Mouse (Mus musculus): Measurements from ENCODE around the gene Zfand3. TPM values are rescaled to one million over a fixed set of nuclear protein-coding genes. Genes with fewer than 3 reads are reported as not detected.

Gene Zfand3
- polyA plus RNA-seq, 1 experiment from 2014 or later: 40.2 TPM

DNA sequence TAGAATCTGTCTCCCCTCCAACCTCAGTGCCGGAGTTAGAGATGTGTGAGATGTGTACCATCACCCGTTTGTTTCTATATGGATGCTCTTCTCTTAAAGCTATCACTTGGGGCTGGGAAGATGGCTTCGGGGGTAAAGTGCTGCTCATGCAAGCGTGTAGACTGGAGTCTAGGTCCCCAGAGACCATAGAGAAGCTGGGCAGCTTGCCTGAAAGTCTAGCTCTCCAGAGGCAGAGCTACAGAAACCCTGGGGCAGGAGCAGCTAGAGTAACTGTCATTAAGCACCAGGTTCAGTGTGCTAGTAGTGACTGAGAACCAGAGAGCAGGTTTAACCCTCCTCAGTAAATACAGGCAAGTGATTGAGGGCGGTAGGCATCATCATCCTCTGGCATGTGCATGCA lies 51.7 kb downstream of the Zfand3 start:
- Histone ChIP-seq H3K27me3 (replicated peaks; ENCODE audit: control insufficient read depth, insufficient read depth, low read length) (no peaks in the 10 kb centered on the region), H3K27ac (ENCODE audit: low read length) (no peak overlapping the region), H3K4me3 (ENCODE audit: low read length) (no peak overlapping the region), H3K9me3 (ENCODE audit: control insufficient read depth, low read length) (no peaks in the 10 kb centered on the region), H3K36me3 (ENCODE audit: control insufficient read depth, insufficient read depth, low read length) (no peaks in the 10 kb centered on the region), H3K4me1 (ENCODE audit: control insufficient read depth, insufficient read depth, low read length) (peaks cover 23% of the 10 kb centered on the region), H3K9ac (ENCODE audit: low read depth, low read length) (no peak overlapping the region), H3K4me2 (ENCODE audit: low read depth, low read length) (no peak overlapping the region)
- WGBS: 86% methylated on average over 5 of the region's 5 CpGs
- no peak for ATAC-seq

DNA sequence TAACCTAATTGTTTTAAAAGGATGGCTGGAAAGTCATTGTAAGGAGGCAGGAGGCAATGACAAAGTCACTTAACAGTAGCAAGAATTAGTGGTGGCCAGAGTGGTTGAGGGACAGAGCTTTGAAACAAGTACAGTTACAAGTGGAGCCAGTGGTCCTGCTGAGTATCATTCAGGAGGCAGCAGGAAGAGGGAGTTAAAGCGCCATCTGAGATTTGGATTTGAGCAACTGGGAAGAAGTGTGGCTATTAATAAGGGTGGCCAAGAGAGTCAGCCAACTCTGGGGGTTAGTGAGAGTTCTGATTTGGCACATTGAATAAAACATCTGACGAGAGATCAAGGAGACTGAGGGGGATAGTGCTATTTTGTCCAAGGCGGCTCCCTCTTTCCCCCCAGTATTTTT lies 54.1 kb downstream of the Zfand3 start:
- WGBS: 78% methylated on average over 3 of the region's 3 CpGs
- Histone ChIP-seq H3K27ac (ENCODE audit: low read length) (no peak overlapping the region), H3K4me1 (ENCODE audit: control insufficient read depth, insufficient read depth, low read length) (peaks cover 34% of the 10 kb centered on the region), H3K27me3 (replicated peaks; ENCODE audit: control insufficient read depth, insufficient read depth, low read length) (no peaks in the 10 kb centered on the region), H3K4me3 (ENCODE audit: low read length) (no peak overlapping the region), H3K9ac (ENCODE audit: low read depth, low read length) (no peak overlapping the region), H3K4me2 (ENCODE audit: low read depth, low read length) (no peak overlapping the region), H3K36me3 (ENCODE audit: control insufficient read depth, insufficient read depth, low read length) (no peaks in the 10 kb centered on the region), H3K9me3 (ENCODE audit: control insufficient read depth, low read length) (no peaks in the 10 kb centered on the region)
- no peak for ATAC-seq

DNA sequence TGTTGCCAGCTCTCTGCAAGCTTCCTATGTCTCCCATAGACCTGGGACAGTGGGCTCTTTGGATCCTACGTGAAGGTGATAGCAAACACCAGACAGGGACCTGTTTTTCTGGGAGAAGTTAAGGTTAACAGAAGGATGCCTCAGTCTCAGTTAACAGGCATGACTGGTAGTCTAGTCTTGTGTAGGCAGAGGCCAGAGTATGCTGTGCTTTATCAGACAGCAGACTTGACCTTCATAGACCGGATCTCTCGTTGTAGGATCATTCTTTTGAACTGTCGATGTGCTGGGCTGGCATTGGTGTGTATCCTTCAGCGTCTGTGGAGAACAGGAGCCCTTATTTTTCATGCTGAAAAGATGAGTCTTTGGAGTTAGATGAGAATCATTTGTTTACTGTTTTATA lies 54.5 kb downstream of the Zfand3 start:
- Histone ChIP-seq H3K27me3 (replicated peaks; ENCODE audit: control insufficient read depth, insufficient read depth, low read length) (no peaks in the 10 kb centered on the region), H3K9ac (ENCODE audit: low read depth, low read length) (no peak overlapping the region), H3K4me2 (ENCODE audit: low read depth, low read length) (no peak overlapping the region), H3K9me3 (ENCODE audit: control insufficient read depth, low read length) (no peaks in the 10 kb centered on the region), H3K27ac (ENCODE audit: low read length) (no peak overlapping the region), H3K4me3 (ENCODE audit: low read length) (no peak overlapping the region), H3K4me1 (ENCODE audit: control insufficient read depth, insufficient read depth, low read length) (peaks cover 36% of the 10 kb centered on the region), H3K36me3 (ENCODE audit: control insufficient read depth, insufficient read depth, low read length) (no peaks in the 10 kb centered on the region)
- WGBS: 65% methylated on average over 5 of the region's 5 CpGs
- ATAC-seq: no peak

DNA sequence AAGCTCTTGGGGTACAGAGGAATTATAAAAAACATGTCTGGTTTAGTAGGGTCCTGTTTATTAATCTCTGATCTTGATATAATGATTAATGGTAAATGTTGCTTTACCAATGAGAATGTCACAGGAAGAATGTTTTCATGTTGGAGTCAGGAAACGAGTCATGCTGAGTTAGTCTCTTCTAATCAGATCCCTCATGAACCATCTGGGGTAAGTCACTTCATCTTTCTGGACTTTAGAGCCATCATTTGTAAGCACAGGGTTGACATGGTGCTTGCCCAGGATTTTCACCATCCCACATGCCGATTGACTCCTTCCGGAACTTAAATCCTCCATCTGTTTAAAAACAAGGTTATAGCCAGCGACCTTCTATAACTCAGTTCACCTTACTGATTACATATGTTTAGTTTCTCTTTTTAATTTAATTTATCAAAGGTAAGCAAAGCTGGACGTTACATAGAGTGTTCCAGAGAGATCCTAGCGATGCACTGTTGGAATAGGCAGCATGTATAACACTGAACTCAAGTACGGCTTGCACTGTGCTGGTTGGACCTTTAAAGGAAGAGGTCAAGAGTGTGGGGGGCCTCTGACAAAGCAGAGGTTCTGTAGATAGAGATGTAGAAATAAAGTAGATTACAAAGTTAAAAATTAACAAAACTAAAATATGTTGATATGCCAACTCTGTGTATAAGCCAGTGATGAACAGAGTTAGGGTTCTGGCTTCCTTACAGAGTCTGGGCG lies 56.7 kb downstream of the Zfand3 start:
- peak overlapping the region; percentile 14; the same call in 1 of the 2 replicates for H3K4me2 ChIP-seq (ENCODE audit: low read depth, low read length)

DNA sequence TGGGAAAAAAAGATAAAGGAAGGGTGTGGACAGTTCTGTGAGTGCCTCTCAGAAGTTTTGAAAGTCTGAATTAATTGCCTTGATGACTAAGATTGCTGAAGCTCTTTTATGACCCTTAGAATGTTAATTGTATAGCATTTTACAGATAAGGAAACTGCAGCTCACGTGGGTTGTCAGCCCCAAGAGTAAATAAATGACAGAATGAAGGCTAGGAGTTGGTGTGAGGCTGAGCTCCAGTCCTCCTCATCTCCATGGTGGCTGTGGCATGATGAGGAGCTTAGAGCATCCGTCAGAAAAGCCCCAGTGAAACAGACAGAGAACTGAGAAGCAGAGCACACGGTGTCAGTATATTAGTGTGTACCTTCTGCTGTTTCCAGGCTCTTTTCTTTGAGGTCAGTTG lies 59.3 kb downstream of the Zfand3 start:
- Histone ChIP-seq H3K9me3 (ENCODE audit: control insufficient read depth, low read length) (no peaks in the 10 kb centered on the region), H3K9ac (ENCODE audit: low read depth, low read length) (no peak overlapping the region), H3K4me3 (ENCODE audit: low read length) (no peak overlapping the region), H3K4me1 (ENCODE audit: control insufficient read depth, insufficient read depth, low read length) (peaks cover 28% of the 10 kb centered on the region), H3K27me3 (replicated peaks; ENCODE audit: control insufficient read depth, insufficient read depth, low read length) (no peaks in the 10 kb centered on the region), H3K4me2 (ENCODE audit: low read depth, low read length) (no peak overlapping the region), H3K27ac (ENCODE audit: low read length) (no peak overlapping the region), H3K36me3 (ENCODE audit: control insufficient read depth, insufficient read depth, low read length) (no peaks in the 10 kb centered on the region)
- WGBS: 25% methylated on average over 3 of the region's 3 CpGs
- peak; percentile 77 for ATAC-seq

More for the DNA sequence above, 56.7 kb downstream of the Zfand3 start:
- Histone ChIP-seq H3K9ac (ENCODE audit: low read depth, low read length) (no peak overlapping the region), H3K4me1 (ENCODE audit: control insufficient read depth, insufficient read depth, low read length) (peaks cover 36% of the 10 kb centered on the region), H3K27me3 (replicated peaks; ENCODE audit: control insufficient read depth, insufficient read depth, low read length) (no peaks in the 10 kb centered on the region), H3K36me3 (ENCODE audit: control insufficient read depth, insufficient read depth, low read length) (no peaks in the 10 kb centered on the region), H3K9me3 (ENCODE audit: control insufficient read depth, low read length) (no peaks in the 10 kb centered on the region), H3K4me3 (ENCODE audit: low read length) (no peak overlapping the region), H3K27ac (ENCODE audit: low read length) (peak overlapping the region; percentile 52)
- peak; percentile 90 for ATAC-seq
- WGBS: 47% methylated on average over 8 of the region's 8 CpGs

DNA sequence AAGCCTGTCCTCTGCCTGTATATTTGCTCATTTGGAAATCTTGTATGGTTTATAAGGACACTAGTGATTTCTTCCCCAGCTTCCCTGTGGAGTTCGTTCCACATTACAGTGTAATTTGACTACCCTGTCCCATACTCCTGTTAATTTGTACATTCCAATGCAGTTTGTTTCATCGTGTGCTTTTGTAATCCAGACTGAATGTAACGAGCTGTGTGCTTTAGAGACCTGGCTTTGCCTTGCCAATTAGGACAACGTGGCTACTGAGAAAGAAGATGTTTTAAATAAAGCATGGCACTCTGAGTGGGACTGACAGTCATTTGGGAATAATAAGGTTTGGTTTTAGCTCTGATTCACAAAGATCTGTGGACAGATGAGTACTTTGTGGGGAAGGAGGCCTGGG lies 60.2 kb downstream of the Zfand3 start:
- H3K27me3 ChIP-seq (replicated peaks; ENCODE audit: control insufficient read depth, insufficient read depth, low read length): no peaks in the 10 kb centered on the region
- H3K9me3 ChIP-seq (ENCODE audit: control insufficient read depth, low read length): no peaks in the 10 kb centered on the region
- H3K36me3 ChIP-seq (ENCODE audit: control insufficient read depth, insufficient read depth, low read length): no peaks in the 10 kb centered on the region
- H3K9ac ChIP-seq (ENCODE audit: low read depth, low read length): no peak overlapping the region
- H3K27ac ChIP-seq (ENCODE audit: low read length): no peak overlapping the region
- no peak for ATAC-seq
- no peak overlapping the region for H3K4me2 ChIP-seq (ENCODE audit: low read depth, low read length)
- peaks cover 21% of the 10 kb centered on the region for H3K4me1 ChIP-seq (ENCODE audit: control insufficient read depth, insufficient read depth, low read length)
- no peak overlapping the region for H3K4me3 ChIP-seq (ENCODE audit: low read length)
- 54% methylated on average over 4 of the region's 4 CpGs for WGBS

DNA sequence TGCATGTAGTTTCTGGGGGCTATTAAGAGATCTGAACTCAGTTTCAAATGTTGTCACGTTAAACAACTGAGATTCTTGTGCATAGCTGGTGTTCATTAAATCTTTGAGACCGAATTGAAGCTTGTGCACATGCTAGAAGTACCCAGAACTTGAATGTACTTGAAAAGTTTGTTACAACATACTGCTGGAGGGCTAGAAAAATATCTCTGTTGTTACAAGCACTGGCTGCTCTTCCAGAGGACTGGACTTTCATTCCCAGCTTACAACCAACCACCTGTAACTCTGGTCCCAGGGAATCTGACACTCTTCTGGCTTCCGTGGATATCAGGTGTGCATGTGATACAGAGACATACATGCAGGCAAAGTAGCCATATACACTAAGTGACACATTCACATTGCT lies 65.2 kb downstream of the Zfand3 start:
- no peak overlapping the region for H3K9ac ChIP-seq (ENCODE audit: low read depth, low read length)
- H3K9me3 ChIP-seq (ENCODE audit: control insufficient read depth, low read length): no peaks in the 10 kb centered on the region
- 90% methylated on average over 3 of the region's 3 CpGs for WGBS
- H3K27ac ChIP-seq (ENCODE audit: low read length): no peak overlapping the region
- H3K4me1 ChIP-seq (ENCODE audit: control insufficient read depth, insufficient read depth, low read length): peaks cover 16% of the 10 kb centered on the region
- no peaks in the 10 kb centered on the region for H3K36me3 ChIP-seq (ENCODE audit: control insufficient read depth, insufficient read depth, low read length)
- no peak overlapping the region for H3K4me2 ChIP-seq (ENCODE audit: low read depth, low read length)
- no peaks in the 10 kb centered on the region for H3K27me3 ChIP-seq (replicated peaks; ENCODE audit: control insufficient read depth, insufficient read depth, low read length)
- no peak for ATAC-seq
- no peak overlapping the region for H3K4me3 ChIP-seq (ENCODE audit: low read length)

DNA sequence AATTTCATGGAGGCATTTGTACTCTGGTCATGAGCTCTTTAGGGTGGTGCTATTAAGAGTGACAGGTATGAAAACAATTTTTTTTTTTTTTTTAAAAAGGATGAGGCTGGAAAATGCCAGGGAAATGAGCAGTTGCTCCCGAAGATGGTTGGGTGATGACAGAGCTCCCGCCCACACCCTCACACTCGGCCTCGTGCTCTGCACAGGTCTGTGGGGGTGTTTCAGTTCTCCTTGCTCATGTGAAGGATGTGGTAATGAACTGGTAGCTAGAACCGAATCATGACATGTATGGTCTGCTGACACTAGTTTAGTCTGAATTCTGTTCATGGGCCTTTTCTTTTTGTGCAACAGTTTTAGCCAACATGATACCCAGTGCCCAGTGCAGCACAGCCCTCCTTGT lies 66.1 kb downstream of the Zfand3 start:
- ATAC-seq: no peak

DNA sequence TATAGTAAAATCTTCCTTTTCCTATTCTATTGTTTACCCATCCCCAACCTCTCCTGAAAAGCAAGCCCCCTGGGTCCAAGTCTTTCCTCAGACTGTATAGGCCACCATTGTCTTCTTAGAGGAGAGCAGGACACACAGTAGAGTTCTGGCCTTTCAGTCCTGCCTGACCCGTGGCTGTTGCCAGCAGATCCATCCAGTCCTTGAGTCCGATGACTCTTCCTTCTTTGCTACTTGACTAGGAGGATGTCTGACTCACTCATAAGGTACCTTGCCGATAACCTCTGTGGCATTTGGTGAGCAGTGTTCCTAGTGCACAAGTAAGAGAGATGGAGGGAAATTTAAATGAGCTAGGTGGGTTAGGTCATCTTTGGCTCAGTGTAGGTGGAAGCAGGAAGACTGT lies 68.1 kb downstream of the Zfand3 start:
- WGBS: 77% methylated on average over 3 of the region's 3 CpGs

More for the DNA sequence above, 66.1 kb downstream of the Zfand3 start:
- Histone ChIP-seq H3K4me3 (ENCODE audit: low read length) (no peak overlapping the region), H3K4me1 (ENCODE audit: control insufficient read depth, insufficient read depth, low read length) (peaks cover 21% of the 10 kb centered on the region), H3K4me2 (ENCODE audit: low read depth, low read length) (no peak overlapping the region), H3K27ac (ENCODE audit: low read length) (no peak overlapping the region), H3K9me3 (ENCODE audit: control insufficient read depth, low read length) (no peaks in the 10 kb centered on the region), H3K27me3 (replicated peaks; ENCODE audit: control insufficient read depth, insufficient read depth, low read length) (no peaks in the 10 kb centered on the region), H3K36me3 (ENCODE audit: control insufficient read depth, insufficient read depth, low read length) (no peaks in the 10 kb centered on the region), H3K9ac (ENCODE audit: low read depth, low read length) (no peak overlapping the region)
- 81% methylated on average over 5 of the region's 5 CpGs for WGBS

DNA sequence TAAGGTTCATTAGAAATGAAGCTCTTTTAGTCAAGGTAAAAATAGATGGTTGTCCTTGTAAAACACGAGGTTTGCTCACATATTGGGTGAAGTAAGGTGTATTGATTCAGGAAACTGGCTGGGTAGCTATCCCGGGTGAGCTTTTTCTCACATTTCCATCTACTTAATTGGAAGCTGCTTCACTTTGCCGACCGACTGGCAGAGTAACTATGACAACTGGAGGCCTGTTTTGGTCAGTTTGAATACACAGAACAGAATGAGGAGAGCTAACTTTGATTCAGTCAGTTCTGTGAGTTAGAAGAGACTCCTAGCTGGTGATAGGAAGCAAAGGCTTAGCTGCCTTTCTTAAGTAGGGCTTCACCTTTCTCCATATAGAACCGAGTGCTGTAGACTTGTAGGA lies 71.4 kb downstream of the Zfand3 start:
- H3K9ac ChIP-seq (ENCODE audit: low read depth, low read length): no peak overlapping the region
- H3K36me3 ChIP-seq (ENCODE audit: control insufficient read depth, insufficient read depth, low read length): no peaks in the 10 kb centered on the region

More for the DNA sequence above, 68.1 kb downstream of the Zfand3 start:
- no peak overlapping the region for H3K4me3 ChIP-seq (ENCODE audit: low read length)
- no peaks in the 10 kb centered on the region for H3K36me3 ChIP-seq (ENCODE audit: control insufficient read depth, insufficient read depth, low read length)
- no peaks in the 10 kb centered on the region for H3K9me3 ChIP-seq (ENCODE audit: control insufficient read depth, low read length)
- no peak overlapping the region for H3K27ac ChIP-seq (ENCODE audit: low read length)
- no peak overlapping the region for H3K4me2 ChIP-seq (ENCODE audit: low read depth, low read length)
- H3K4me1 ChIP-seq (ENCODE audit: control insufficient read depth, insufficient read depth, low read length): peaks cover 24% of the 10 kb centered on the region
- no peak for ATAC-seq
- no peak overlapping the region for H3K9ac ChIP-seq (ENCODE audit: low read depth, low read length)
- no peaks in the 10 kb centered on the region for H3K27me3 ChIP-seq (replicated peaks; ENCODE audit: control insufficient read depth, insufficient read depth, low read length)

More for the DNA sequence above, 71.4 kb downstream of the Zfand3 start:
- no peak overlapping the region for H3K4me3 ChIP-seq (ENCODE audit: low read length)
- no peak overlapping the region for H3K27ac ChIP-seq (ENCODE audit: low read length)
- H3K9me3 ChIP-seq (ENCODE audit: control insufficient read depth, low read length): no peaks in the 10 kb centered on the region
- no peaks in the 10 kb centered on the region for H3K27me3 ChIP-seq (replicated peaks; ENCODE audit: control insufficient read depth, insufficient read depth, low read length)
- peaks cover 24% of the 10 kb centered on the region for H3K4me1 ChIP-seq (ENCODE audit: control insufficient read depth, insufficient read depth, low read length)
- ATAC-seq: no peak
- H3K4me2 ChIP-seq (ENCODE audit: low read depth, low read length): no peak overlapping the region
- WGBS: 38% methylated on average over 5 of the region's 5 CpGs

Data from intestine, embryonic 16.5 days (tissue).